Mouse (Mus musculus) layer of hippocampus, adult 11-12 months (tissue): ENCODE results near the gene Loxl1.
A peak's percentile ranks its signal among the peaks of the same experiment; 100 is the strongest.

ENCODE experiments used
- DNase-seq: peaks from one replicate; pipeline ENCODE4 v3.0.0; 2022; ENCODE audit warnings: low spot score

Gene Loxl1

GRCm38 (mm10) chr9:58311191-58311910 lies 1.6 kb downstream of the Loxl1 start:
- DNase-seq: no peak

GRCm38 (mm10) chr9:58310043-58310660 lies 2.8 kb downstream of the Loxl1 start:
- no peak for DNase-seq

- peak; percentile 70 for DNase-seq
These were observed 4.6 kb downstream of the Loxl1 start for GRCm38 (mm10) chr9:58308395-58308794.

DNA sequence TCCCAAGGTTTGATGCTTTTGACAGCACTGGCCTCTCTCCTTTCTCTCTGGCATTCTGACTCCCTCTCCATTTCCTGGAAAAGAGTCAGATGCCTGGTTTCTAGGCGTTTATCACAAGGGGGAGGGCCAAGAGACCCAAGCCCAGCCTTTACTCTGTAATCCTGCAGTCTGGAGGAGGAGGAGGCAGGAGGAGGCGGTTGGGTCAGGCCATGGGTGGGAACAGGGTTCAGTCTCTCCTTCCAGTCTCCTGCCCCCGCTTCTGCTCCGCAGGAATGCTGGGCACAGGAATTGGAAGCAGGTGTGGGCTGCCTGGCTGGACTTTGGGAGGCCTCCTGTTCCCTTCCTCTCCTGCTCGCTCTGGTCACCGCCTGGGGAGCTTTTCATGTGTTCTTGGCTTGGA lies 7.3 kb downstream of the Loxl1 start:
- no peak for DNase-seq

GRCm38 (mm10) chr9:58303599-58304271 lies 9.3 kb downstream of the Loxl1 start:
- no peak for DNase-seq

GRCm38 (mm10) chr9:58303115-58303514 lies 9.9 kb downstream of the Loxl1 start:
- DNase-seq: no peak

DNA sequence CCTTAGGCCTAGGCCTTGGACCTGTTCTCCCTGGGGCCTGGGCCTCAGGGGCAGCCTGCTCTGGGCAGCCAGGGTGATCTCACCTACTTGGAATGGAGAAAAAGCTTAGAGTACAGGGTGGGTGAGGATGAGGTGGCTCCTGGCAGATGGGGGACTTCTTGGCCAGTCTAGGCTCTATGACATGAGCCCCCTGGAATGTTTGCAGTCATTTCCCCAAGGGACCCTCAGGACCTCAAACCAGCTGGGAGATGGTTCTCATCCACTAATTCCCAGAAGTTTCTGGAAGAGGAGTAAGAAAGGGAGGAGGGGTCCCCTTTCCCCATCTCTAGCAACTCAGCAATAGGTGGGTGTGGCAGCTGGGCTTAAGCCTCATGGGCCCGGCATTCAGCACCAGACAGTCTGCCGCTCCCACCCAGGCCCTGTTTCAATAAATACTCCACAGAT lies 13.6 kb downstream of the Loxl1 start:
- no peak for DNase-seq

GRCm38 (mm10) chr9:58297961-58298477 lies 15.0 kb downstream of the Loxl1 start:
- no peak for DNase-seq

- no peak for DNase-seq
These were observed 15.9 kb downstream of the Loxl1 start for GRCm38 (mm10) chr9:58297065-58297464.

- DNase-seq: no peak
These were observed 17.1 kb downstream of the Loxl1 start for GRCm38 (mm10) chr9:58295766-58296361.

GRCm38 (mm10) chr9:58295345-58295744 lies 17.6 kb downstream of the Loxl1 start:
- no peak for DNase-seq

DNA sequence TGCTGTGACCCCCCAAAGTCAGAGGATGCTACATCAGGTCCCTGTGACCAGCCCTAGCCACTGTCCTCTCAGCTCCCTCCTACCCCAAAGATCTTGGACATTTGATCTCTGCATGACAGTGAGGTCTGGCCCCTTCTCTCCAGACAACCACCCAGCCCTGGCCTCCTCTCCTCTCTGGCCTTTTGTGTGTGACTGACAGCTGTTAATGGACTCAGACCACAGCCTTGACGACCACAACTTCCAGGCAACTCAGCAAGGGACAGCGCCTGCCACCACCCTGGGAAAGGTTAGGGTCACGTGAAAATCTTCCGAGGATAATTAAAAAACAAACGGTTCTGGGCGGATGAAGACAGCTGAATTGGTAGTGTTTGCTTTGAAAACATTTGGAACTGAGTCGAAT lies 18.5 kb downstream of the Loxl1 start:
- DNase-seq: no peak

DNA sequence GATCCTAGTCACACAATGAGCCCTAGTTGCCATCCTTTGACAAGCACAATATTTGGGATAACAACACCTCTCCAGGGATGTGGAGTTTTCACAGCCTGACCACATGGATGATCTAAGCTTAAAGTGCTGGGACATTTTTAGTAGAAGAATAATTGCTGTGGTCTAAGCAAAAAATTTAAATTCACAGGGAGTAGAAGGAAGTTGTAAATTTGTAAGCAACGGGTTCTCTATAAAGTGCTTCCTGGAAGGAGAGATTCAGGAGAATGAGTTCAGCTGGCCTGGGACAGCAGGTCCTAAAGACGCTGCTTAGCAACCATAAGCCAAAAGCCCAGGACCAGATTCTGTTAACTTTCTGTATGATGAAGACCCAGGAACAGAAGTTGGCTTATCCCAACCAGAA lies 23.1 kb downstream of the Loxl1 start:
- no peak for DNase-seq

DNA sequence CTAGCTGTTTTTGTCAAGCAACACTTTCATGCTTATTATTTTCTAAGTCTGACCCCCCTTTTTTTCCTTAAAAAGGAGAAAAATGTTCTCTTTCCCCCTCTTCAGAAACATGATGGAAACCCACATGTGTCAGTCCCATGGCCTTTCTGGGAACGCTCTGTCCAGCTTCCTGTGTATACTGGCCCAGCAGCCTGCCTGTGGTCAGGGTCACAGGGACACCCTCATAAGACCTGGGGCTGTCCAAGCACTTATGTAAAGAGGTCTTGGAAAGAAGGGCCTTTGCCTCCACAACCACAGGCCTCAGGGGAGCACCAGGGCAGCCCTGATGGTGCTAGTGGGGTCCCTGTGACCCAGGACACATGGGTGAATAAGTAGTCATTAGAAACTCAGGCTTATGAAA lies 23.9 kb downstream of the Loxl1 start:
- DNase-seq: no peak

- no peak for DNase-seq
These were observed 29.6 kb downstream of the Loxl1 start for GRCm38 (mm10) chr9:58283431-58283830.

DNA sequence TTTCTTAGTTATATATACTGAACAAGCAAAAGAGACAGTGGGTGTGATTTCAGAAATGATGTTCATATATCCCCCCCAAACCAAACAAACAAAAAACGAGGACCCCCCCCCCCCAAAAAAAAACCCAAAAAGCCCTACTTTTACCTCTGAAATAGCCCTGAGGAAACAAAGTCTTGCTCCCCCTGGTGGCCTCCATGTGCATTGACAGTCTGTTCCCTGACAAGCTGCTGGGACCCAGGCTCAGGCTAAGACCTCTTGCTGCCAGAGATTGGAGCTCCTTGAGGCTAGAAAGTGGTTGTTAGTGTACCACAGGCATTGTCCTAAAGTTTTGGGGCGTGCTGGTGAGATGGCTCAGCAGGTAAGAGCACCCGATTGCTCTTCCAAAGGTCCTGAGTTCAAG lies 31.4 kb downstream of the Loxl1 start:
- no peak for DNase-seq

DNA sequence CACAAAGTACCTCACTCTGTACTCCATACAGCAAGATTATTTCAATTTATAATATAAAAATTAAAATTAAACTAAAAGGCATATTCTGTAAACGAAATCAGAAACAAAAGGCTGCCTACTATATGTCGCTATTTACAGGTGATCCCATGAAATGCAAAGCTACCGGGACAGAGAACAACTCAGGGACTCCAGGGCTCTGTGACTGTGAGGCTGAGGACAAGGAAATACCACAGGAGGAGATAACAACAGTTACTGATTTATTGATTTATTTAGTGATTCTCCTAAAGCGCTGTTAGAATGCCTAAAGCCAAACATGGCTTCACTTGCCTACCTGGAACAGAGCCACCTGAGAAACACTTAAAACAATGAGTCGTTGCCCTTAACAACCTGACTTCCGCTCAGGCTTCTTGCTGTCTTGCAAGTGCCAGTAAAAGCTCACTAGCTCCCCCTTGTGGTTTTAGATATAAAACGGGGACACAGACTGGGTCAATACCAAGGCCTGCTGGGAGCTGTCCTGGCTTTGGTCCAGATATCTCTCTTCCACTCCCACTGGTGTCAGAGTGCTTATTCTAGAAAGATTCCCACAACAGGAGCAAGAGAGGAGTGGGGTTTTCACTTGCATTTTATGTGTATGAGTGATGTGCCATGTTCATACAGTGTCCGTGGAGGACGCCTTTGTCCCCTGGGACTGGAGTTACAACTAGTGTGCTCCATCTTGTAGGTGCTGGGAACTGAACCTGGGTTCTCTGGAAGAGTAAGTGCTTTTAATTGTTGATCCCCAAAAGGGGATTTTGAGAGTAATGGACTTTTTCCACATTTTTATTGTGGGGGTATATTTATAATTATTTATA lies 32.5 kb downstream of the Loxl1 start:
- DNase-seq: peak; percentile 74

DNA sequence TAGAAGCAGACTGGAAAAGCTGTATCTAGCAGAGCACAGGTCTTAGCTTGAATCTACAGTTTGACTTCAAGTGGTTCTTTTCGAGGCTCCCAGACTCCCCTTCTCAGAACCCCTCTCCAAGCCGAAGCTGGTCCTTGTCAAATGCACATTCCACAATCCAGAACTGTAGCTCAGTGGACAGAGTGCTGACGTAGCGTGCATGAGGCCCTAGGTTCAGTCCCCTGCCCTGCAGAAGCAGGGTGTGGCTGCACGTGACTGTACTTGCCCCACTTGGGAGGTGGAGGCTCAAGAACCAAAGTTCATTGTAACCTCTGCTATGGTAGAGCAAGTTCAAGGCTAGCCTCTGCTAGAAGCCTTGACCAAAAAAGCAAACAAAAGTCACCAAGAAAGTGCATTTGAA lies 33.2 kb downstream of the Loxl1 start:
- DNase-seq: no peak

- DNase-seq: no peak
These were observed 33.9 kb downstream of the Loxl1 start for GRCm38 (mm10) chr9:58278821-58279723.

DNA sequence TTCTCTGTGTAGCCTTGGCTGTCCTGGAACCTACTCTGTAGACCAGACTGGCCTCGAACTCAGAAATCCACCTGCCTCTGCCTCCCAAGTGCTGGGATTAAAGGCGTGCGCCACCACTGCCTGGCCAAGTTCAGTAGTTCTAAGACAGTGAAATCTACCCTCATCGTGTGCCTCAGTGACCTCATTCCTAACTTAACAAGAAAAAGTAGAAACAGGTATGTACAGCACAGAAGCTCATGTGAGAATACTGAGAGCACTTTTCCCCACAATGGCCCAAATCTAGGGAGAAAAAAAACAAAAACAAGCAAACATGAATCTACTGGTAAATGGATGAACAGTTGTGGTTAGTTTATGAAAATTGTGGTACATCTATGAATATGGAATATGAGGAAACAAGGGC lies 34.7 kb downstream of the Loxl1 start:
- DNase-seq: no peak

- no peak for DNase-seq
These were observed 36.6 kb downstream of the Loxl1 start for GRCm38 (mm10) chr9:58276346-58276745.
